Mouse (Mus musculus) limb, embryonic 12.5 days (tissue): ENCODE results near the gene Vcan. TPM values are rescaled to one million over a fixed set of nuclear protein-coding genes. Genes with fewer than 3 reads are reported as not detected.

ENCODE experiments used
- ATAC-seq: fragments of 200-750 bp; cut with Nextera tagmentation; 2 replicates; pipeline ENCODE4 v1.8.0; 2017; ENCODE audit warnings: low read depth, moderate TSS enrichment; ENCODE audit not compliant: insufficient number of reproducible peaks, insufficient read depth, low FRiP score, low TSS enrichment
- H3K27ac ChIP-seq: fragments of 300-500 bp; sonication (generic); 2 replicates; pipeline ENCODE4 v1.5.1; 2016; ENCODE audit warnings: mild to moderate bottlenecking, moderate library complexity
- H3K27me3 ChIP-seq: fragments of 300-500 bp; sonication (generic); 2 replicates; pipeline ENCODE4 v1.6.1; 2016; ENCODE audit warnings: mild to moderate bottlenecking, moderate library complexity
- H3K36me3 ChIP-seq: fragments of 300-500 bp; sonication (generic); 2 replicates; pipeline ENCODE4 v1.6.1; 2016; ENCODE audit warnings: mild to moderate bottlenecking, moderate library complexity
- H3K4me1 ChIP-seq: fragments of 300-500 bp; sonication (generic); replicated peaks from 2 replicates; pipeline ENCODE4 v1.6.1; 2016
- H3K4me2 ChIP-seq: fragments of 300-500 bp; sonication (generic); 2 replicates; pipeline ENCODE4 v1.6.1; 2016; ENCODE audit warnings: mild to moderate bottlenecking, moderate library complexity
- H3K4me3 ChIP-seq: fragments of 300-500 bp; sonication (generic); replicated peaks from 2 replicates; pipeline ENCODE4 v1.5.1; 2016; ENCODE audit warnings: mild to moderate bottlenecking
- H3K9ac ChIP-seq: fragments of 300-500 bp; sonication (generic); replicated peaks from 2 replicates; pipeline ENCODE4 v1.6.1; 2016; ENCODE audit warnings: mild to moderate bottlenecking, moderate library complexity
- H3K9me3 ChIP-seq: fragments of 300-500 bp; sonication (generic); 2 replicates; pipeline ENCODE4 v1.6.1; 2016; ENCODE audit warnings: mild to moderate bottlenecking, moderate library complexity
- WGBS: fragments of 180-500 bp; shearing (Covaris S2); methylation state at CpG from one replicate; pipeline ENCODE4 v1.1.7; 2016; 5-methylcytosine and 5-hydroxymethylcytosine counted together
- polyA plus RNA-seq: library from polyadenylated mRNA; unstranded; fragments of >200 nt; fragmentation: Nextera tagmentation; extraction: Ambion mirVana; gene quantifications from 2 replicates; pipeline ENCODE4 v1.2.1, GENCODE M21; 2016

Vcan gene
- polyA plus RNA-seq: 119 and 129 TPM in 2 replicates

DNA sequence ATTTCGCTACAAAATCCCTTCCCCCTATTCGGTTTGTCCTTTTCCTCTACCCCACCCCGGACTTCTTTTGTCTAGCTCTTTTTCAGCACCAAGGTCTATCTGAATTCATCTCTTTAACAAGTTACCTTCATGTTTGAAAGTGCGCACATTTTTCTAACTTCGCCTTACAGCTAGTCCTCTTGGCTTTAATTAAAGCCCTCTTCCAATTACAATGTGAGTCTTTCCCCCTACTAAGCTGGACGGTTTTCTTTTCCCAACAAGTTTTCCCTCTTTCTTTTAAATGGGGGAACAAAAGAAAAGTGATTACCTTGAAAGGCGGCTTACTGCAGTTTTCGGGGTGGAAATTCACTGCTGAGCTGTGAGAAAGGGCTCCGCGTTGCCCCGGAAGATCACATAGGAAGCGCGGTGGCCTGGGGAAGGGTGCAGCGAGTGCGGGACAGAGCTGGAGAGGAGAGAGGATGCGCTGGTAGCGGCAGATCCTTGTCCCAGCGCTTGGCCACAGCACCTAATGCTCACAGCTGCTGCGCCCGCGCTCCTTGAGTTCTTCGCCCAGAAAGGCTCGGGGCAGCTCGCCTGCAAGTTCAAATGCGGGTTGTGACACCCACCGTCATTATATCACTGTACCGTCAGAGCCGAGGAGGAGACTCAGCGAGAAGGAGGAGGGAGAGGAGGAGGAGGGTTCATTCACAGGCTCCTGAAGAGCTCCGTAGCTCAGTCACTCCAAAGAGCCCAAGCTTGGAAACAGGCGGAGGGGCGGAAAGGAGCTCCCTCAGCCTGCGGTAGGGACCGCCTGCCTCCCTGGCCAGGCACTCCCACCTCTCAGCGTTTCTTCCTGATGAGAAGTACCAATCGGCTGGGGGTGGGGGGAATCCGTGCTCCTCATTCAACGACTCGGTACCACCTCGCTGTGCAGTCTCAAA is at the start of gene Vcan:
TSS of gene Vcan (minus strand) at position 744 of the 920 bp plus-strand sequence.
- Histone ChIP-seq H3K4me1 (peaks cover 19% of the 10 kb centered on the region), H3K4me2 (peak within 1 kb of the TSS; percentile 85), H3K36me3 (no peaks in the 10 kb centered on the region), H3K27ac (peak within 1 kb of the TSS; percentile 96), H3K9ac (peak within 1 kb of the TSS; percentile 88), H3K9me3 (no peaks in the 10 kb centered on the region), H3K27me3 (no peaks in the 10 kb centered on the region), H3K4me3 (peak within 1 kb of the TSS; percentile 75)
- peak; percentile 64 for ATAC-seq
- WGBS: 0% methylated on average over 40 of the region's 40 CpGs

DNA sequence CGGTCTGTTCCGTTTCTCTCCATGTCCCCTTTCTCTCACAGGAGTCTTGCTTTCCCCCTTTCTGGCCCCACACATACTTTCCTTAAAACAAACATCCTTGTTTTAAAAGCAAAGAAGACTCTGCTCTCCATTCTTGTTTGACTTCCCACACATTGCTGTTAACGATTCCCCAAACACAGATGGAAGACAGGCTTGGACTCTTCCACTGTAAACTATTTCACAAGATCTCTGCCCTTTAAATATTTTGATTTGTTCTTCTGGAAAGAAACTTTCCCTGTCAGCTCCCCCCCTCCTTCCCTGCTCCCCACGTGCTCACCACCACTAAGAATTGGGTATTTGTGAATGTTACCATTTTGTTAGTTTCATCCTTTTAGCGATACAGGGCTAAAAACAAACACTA is 49.2 kb upstream of the Vcan start:
- no peaks in the 10 kb centered on the region for H3K27me3 ChIP-seq
- no peaks in the 10 kb centered on the region for H3K36me3 ChIP-seq
- WGBS: 64% methylated on average over 5 of the region's 5 CpGs
- H3K4me3 ChIP-seq: no peak overlapping the region
- H3K4me2 ChIP-seq: no peak overlapping the region
- no peaks in the 10 kb centered on the region for H3K9me3 ChIP-seq
- no peak overlapping the region for H3K9ac ChIP-seq
- no peak for ATAC-seq
- no peak overlapping the region for H3K27ac ChIP-seq
- no peaks in the 10 kb centered on the region for H3K4me1 ChIP-seq

DNA sequence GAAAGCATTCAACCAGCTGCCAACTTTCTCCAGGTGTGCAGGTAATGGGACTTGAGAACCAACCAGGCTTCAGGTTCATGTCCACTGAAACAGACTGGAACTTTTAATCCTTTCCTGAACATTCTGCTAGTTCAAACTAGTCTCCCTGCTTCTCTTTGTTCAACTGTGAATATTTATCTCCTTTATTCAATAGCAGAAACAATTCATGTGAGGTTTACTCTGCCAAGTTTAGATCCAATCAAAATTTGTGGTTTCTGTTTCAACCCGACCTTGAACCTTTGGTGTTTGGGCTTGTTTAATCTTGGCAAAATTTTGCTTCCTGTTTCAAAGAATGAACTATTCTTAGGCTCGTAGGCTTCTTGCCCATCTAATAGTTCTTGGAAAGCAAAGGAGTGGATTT is 40.6 kb upstream of the Vcan start:
- Histone ChIP-seq H3K27me3 (no peaks in the 10 kb centered on the region), H3K36me3 (no peaks in the 10 kb centered on the region), H3K4me1 (no peaks in the 10 kb centered on the region), H3K9me3 (no peaks in the 10 kb centered on the region), H3K4me2 (no peak overlapping the region), H3K27ac (no peak overlapping the region), H3K9ac (no peak overlapping the region), H3K4me3 (no peak overlapping the region)
- 74% methylated on average over 2 of the region's 2 CpGs for WGBS
- no peak for ATAC-seq

DNA sequence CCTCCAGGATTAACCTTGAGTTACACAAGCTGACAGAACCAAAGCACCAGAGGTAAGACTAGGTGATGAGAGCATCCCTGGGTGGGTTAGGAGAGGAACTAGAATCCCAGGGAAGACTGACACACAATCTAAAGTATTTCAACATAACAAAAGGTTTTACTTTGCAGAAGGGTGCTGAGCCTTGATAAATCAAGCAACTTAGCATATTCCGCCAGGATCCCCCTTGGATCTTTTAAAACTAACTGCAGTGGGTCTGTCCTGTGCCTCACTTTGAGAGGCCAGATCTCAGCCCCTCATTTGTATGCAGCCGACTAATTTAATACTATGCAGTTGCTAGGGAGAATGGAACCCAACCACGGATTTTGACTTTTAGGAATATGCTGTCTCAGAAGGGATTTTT is 38.0 kb upstream of the Vcan start:
- no peaks in the 10 kb centered on the region for H3K4me1 ChIP-seq
- no peaks in the 10 kb centered on the region for H3K27me3 ChIP-seq
- no peak overlapping the region for H3K4me3 ChIP-seq
- H3K4me2 ChIP-seq: no peak overlapping the region
- WGBS: 59% methylated on average over 3 of the region's 3 CpGs
- ATAC-seq: no peak
- no peaks in the 10 kb centered on the region for H3K36me3 ChIP-seq
- H3K27ac ChIP-seq: no peak overlapping the region
- H3K9ac ChIP-seq: no peak overlapping the region
- H3K9me3 ChIP-seq: no peaks in the 10 kb centered on the region

DNA sequence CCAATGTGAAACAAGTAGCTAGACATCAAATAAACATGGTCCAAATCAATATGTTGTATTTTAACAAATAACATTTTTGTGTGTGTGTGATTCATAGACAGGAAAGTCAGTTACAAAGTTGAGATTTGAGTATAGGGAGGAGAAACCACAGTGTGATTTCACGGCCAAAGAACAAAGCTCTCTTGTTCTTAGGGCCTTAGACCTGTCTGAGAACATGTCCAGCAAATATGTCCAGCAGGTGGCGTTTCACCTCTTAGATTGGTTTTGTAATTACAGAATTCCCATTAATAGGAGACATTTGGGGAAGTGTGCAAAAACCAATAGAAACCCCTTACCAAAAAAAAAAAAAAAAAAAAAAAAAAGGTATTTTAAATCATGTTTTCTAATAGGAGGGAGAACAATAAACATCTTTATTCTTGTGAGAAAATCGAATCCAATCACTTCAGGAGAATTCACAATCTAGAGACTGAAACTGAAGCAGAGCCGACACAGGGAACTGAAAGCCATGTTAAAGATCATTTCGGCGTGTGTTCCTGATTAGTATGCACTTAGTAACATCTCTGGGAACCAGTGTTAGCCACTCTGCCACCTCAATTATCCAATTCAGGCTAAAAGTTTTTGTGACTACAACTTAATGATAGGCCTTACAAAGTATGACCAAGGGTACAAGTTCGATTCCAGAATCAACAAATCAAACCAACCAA is 37.1 kb upstream of the Vcan start:
- Histone ChIP-seq H3K4me3 (no peak overlapping the region), H3K27ac (no peak overlapping the region), H3K9ac (no peak overlapping the region), H3K9me3 (no peaks in the 10 kb centered on the region), H3K4me2 (no peak overlapping the region), H3K27me3 (no peaks in the 10 kb centered on the region), H3K4me1 (no peaks in the 10 kb centered on the region), H3K36me3 (no peaks in the 10 kb centered on the region)
- WGBS: 54% methylated on average over 7 of the region's 7 CpGs
- 0 out of 2 replicates have a peak, but pooled peaks have one; percentile 37 for ATAC-seq

DNA sequence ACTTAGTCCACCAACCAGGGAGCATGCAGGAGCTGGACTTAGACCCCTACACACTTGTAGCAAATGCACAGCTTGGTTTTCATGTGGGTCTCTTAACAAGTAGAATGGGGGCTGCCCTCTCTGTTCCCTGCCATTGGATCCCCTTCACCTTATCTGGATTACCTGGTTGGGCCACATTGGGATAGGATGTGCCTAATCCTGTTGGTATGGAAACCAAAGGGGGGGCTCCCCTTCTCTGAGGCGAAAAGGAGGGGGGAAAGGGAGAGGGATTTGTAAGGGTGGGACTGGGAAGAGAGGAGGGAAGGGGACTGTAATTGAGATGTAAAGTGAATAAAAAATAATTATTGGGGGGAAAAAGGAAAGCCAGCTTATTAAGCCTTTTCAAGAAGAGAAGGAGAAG is 35.5 kb upstream of the Vcan start:
- H3K36me3 ChIP-seq: no peaks in the 10 kb centered on the region
- no peaks in the 10 kb centered on the region for H3K9me3 ChIP-seq
- 79% methylated on average over 1 of the region's 1 CpGs for WGBS
- no peak overlapping the region for H3K4me2 ChIP-seq
- no peak overlapping the region for H3K4me3 ChIP-seq
- ATAC-seq: no peak
- H3K4me1 ChIP-seq: no peaks in the 10 kb centered on the region
- no peak overlapping the region for H3K9ac ChIP-seq
- H3K27ac ChIP-seq: no peak overlapping the region
- no peaks in the 10 kb centered on the region for H3K27me3 ChIP-seq

DNA sequence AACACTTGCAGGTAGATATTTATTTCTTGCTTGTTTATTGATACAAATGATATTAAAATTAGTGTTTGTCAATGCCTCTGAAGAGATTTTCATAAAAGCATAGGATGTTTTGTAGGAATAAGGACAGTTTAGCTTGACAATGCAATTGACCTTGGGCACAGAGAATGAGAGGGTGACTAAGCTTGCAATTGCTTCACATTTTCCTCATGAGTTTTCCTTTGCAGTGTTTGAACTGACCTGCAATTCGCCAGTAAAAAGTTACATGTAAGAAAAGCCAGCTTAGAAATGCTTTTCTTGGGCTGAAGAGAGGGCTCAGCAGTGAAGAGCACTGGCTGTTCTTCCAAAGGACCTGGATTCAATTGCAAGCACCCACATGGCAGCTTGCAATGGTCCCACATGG is 34.8 kb upstream of the Vcan start:
- Histone ChIP-seq H3K9me3 (no peaks in the 10 kb centered on the region), H3K4me1 (no peaks in the 10 kb centered on the region), H3K4me2 (no peak overlapping the region), H3K36me3 (no peaks in the 10 kb centered on the region), H3K27me3 (no peaks in the 10 kb centered on the region), H3K4me3 (no peak overlapping the region), H3K27ac (no peak overlapping the region), H3K9ac (no peak overlapping the region)
- no peak for ATAC-seq
- WGBS: 90% methylated on average over 1 of the region's 1 CpGs

DNA sequence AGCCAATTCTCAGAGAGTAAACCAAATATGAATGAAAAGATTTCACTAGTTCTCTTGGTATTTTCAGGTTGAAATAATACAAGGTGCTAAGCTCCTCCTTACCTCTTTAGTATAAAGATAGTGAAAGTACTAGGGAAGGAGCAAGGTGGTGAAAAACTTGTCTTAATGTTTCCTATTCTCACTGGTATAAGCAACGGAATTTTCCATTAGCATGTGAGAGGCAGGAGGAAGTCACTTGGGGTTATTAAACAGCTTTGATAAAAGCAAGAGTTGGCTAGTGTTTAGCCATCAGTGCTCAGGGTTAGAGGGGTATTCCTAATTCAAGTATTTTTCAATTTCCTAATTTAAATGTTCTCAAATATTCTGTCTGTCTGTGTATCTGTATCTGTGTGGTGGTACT is 24.2 kb upstream of the Vcan start:
- Histone ChIP-seq H3K27me3 (no peaks in the 10 kb centered on the region), H3K36me3 (no peaks in the 10 kb centered on the region), H3K27ac (no peak overlapping the region), H3K4me1 (no peaks in the 10 kb centered on the region), H3K9me3 (peaks cover 4% of the 10 kb centered on the region; the same call in 1 of the 2 replicates), H3K4me2 (no peak overlapping the region), H3K9ac (no peak overlapping the region), H3K4me3 (no peak overlapping the region)
- 81% methylated on average over 1 of the region's 1 CpGs for WGBS
- no peak for ATAC-seq

DNA sequence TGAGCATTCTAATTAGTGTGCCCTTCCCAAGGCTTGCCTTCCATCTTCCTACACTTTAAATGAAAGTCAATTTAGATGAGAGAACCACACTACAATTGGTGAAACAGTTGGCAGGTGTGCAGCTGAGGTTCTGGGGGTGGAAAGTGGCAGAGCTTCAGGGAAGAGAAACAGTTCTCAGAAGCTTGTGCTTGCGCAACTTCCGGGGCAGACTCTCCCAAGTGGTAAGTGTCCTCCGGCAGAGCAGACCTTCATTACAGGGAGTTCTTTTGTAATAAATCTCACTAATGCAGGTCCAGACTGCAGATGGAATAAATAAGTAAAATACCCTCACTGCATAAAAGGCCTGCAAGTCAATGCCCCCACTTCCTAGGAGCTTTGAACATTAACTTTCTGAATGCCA is 23.7 kb upstream of the Vcan start:
- Histone ChIP-seq H3K27ac (no peak overlapping the region), H3K9me3 (peaks cover 4% of the 10 kb centered on the region; the same call in 1 of the 2 replicates), H3K4me3 (no peak overlapping the region), H3K36me3 (no peaks in the 10 kb centered on the region), H3K4me1 (no peaks in the 10 kb centered on the region), H3K9ac (no peak overlapping the region), H3K27me3 (no peaks in the 10 kb centered on the region), H3K4me2 (no peak overlapping the region)
- no peak for ATAC-seq
- 73% methylated on average over 3 of the region's 3 CpGs for WGBS

DNA sequence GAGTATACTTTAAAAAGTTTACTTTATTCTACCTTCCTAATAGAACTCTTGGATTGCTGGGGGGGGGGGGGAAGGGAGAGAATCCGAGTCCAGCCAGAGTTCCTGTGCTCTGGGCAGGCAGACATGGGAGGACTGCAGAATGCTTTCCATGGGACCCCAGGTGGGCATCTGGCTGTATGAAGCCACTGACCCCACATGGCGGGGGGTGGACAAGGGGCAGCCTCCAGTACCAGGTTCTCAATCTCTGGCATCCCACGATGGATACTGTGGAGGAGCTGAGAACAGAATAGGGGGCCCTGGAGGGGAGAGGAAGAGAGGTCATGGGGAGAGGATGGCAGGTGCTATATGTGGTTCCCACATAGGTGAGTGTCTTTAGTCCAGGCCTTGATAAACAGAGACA is 20.0 kb upstream of the Vcan start:
- Histone ChIP-seq H3K4me1 (no peaks in the 10 kb centered on the region; the same call in 1 of the 2 replicates), H3K27ac (no peak overlapping the region), H3K4me3 (no peak overlapping the region), H3K4me2 (no peak overlapping the region), H3K9ac (no peak overlapping the region), H3K9me3 (no peaks in the 10 kb centered on the region), H3K36me3 (no peaks in the 10 kb centered on the region), H3K27me3 (no peaks in the 10 kb centered on the region)
- WGBS: 73% methylated on average over 3 of the region's 3 CpGs
- ATAC-seq: no peak

DNA sequence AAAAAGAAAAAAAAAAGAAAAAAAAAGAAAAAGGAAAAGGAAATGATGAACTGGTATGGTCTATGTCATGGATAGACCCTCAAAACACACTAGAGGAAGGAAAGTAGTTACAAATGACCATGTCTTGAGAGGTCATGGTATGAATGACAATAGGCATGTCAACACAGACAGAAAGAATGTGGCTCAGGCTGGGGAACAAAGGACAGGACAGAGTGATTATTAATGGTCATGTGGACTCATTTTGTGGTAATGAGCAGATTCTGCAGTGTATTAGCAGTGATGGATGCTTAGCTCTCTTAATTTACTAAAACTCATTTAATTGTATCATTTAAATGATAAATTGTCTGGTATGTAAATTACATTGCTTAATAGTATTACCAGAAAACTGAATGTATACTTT is 14.0 kb upstream of the Vcan start:
- Histone ChIP-seq H3K4me3 (no peak overlapping the region), H3K4me1 (no peaks in the 10 kb centered on the region; the same call in 1 of the 2 replicates), H3K27ac (no peak overlapping the region), H3K36me3 (no peaks in the 10 kb centered on the region), H3K27me3 (no peaks in the 10 kb centered on the region), H3K9ac (no peak overlapping the region), H3K4me2 (no peak overlapping the region), H3K9me3 (no peaks in the 10 kb centered on the region)
- no peak for ATAC-seq
